Comparison of ENCODE assay signal across 8 mouse cellular contexts in the genomic region with DNA sequence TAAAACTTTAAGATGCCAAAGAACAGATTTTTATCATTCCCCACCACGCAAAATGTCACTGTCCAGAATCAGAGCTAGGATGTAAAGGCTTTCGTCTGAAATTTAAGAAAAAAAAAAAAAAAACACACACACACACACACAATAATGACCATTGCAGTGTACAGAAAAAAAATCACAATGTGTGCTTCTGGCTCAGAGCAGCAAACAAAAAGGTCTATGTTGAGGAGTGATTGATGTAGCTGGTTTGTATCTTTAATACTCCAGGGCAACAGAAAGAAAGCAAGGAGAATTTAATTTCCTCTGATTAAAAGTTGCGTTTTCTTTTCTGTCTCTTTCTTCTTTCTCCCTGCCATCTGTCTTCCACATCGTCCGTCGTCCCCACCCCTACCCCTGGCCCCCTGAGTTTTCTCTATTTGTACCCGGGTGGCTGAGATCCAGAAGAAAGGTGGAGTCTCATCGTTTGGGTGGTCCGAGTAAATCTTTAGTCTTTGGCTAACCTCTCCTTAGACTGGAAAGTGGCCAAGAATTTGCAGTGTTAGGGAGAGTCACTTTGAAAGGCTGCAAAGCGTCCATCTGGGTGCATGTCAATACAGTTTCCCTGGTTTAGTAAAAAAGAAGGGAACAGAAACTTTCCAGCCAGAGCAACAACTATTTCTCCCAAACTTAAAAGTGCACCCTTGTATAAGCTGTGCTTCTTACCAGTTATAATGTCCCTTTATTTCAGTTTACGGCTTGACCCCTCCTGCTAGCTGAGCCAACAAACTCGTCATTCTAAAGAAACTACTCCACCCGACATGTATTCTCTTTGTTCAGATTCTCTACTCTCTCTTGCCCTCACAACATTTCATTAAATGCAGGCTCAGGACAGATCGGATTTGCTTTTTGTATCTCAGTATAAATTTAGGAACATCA.
A peak's percentile ranks its signal among the peaks of the same experiment; 100 is the strongest.
DNase-seq lines count a peak whose midpoint lies in the region; ATAC-seq and TF ChIP-seq lines count a peak whose summit lies in the region.

No protein-coding gene starts in this region.

- H3K9me3 ChIP-seq in lung, postnatal 0 days (ENCODE audit: low read length), result no peaks in the 10 kb centered on the region
- H3K9me3 ChIP-seq in stomach, postnatal 0 days (ENCODE audit: control insufficient read depth, low read length), result no peaks in the 10 kb centered on the region

- no peak overlapping the region for H3K9ac ChIP-seq in lung, postnatal 0 days (replicated peaks; ENCODE audit: low read depth)
- no peak overlapping the region for H3K9ac ChIP-seq in stomach, postnatal 0 days (ENCODE audit: low read length)

- peak; percentile 58 for DNase-seq in ovary, postnatal 14 days (ENCODE audit: low spot score)
- no peak for DNase-seq in ovary, adult 18-20 months (ENCODE audit: low spot score)
- DNase-seq in heart, adult 9 months (ENCODE audit: low spot score in 2 of 2), result peak; percentile 31 to 49
- peak; percentile 46 for DNase-seq in lung, postnatal 0 days (ENCODE audit: low spot score)
- peak; percentile 14 for DNase-seq in stomach, postnatal 0 days (ENCODE audit: low spot score)
- DNase-seq in right cerebral cortex, adult 18-20 months, result no peak
- DNase-seq in thymus, postnatal 36 days, result no peak
- DNase-seq in layer of hippocampus, postnatal 25 days (ENCODE audit: extremely low spot score in 1 of 2, low spot score in 1 of 2), result no peak

- 24% methylated on average over 14 of the region's 14 CpGs for WGBS in lung, postnatal 0 days
- WGBS in stomach, postnatal 0 days, result 23% methylated on average over 14 of the region's 14 CpGs

- ATAC-seq in lung, postnatal 0 days, result no peak
- ATAC-seq in stomach, postnatal 0 days (ENCODE audit: low FRiP score, low TSS enrichment), result no peak; the same call in 1 of the 2 replicates

- H3K36me3 ChIP-seq in lung, postnatal 0 days (ENCODE audit: insufficient read depth, low read length), result no peaks in the 10 kb centered on the region
- no peaks in the 10 kb centered on the region for H3K36me3 ChIP-seq in stomach, postnatal 0 days (ENCODE audit: control insufficient read depth, insufficient read depth, low read length)

- H3K4me3 ChIP-seq in lung, postnatal 0 days (ENCODE audit: low read depth, low read length), result peak overlapping the region; percentile 8; the same call in 1 of the 2 replicates
- H3K4me3 ChIP-seq in stomach, postnatal 0 days (ENCODE audit: low read depth, low read length), result peak overlapping the region; percentile 23

- peak overlapping the region; percentile 39; the same call in 1 of the 2 replicates for H3K4me2 ChIP-seq in lung, postnatal 0 days (replicated peaks; ENCODE audit: low read depth, low read length)
- H3K4me2 ChIP-seq in stomach, postnatal 0 days (replicated peaks; ENCODE audit: low read depth), result peak overlapping the region; percentile 45

- no peak overlapping the region for H3K27ac ChIP-seq in lung, postnatal 0 days (ENCODE audit: low read length)
- H3K27ac ChIP-seq in stomach, postnatal 0 days (replicated peaks), result peak overlapping the region; percentile 26; the same call in 1 of the 2 replicates

- TF ChIP-seq CTCF in lung, postnatal 0 days (IDR thresholded peaks at IDR 0.05), result no peak
- no peak for TF ChIP-seq CTCF in stomach, postnatal 0 days (IDR thresholded peaks at IDR 0.05; ENCODE audit: low read depth)

- no peaks in the 10 kb centered on the region for H3K27me3 ChIP-seq in lung, postnatal 0 days (replicated peaks; ENCODE audit: insufficient read depth, low read length)
- no peaks in the 10 kb centered on the region for H3K27me3 ChIP-seq in stomach, postnatal 0 days (ENCODE audit: control insufficient read depth, insufficient read depth, low read length)

- TF ChIP-seq EP300 in lung, postnatal 0 days (IDR thresholded peaks at IDR 0.05), result no peak
- TF ChIP-seq EP300 in stomach, postnatal 0 days (optimal IDR thresholded peaks at IDR 0.05), result no peak

- no peaks in the 10 kb centered on the region for H3K4me1 ChIP-seq in lung, postnatal 0 days (ENCODE audit: insufficient read depth, low read depth, low read length)
- H3K4me1 ChIP-seq in stomach, postnatal 0 days (replicated peaks; ENCODE audit: control insufficient read depth, insufficient read depth), result no peaks in the 10 kb centered on the region

Comparison
In these comparisons a context has a peak if more than half of its experiments do, and no peak if none do; other contexts are left out.
1. DNase-seq: peak in ovary, postnatal 14 days (single experiment), heart, adult 9 months (2 of 2), lung, postnatal 0 days (single experiment) and stomach, postnatal 0 days (single experiment); none in ovary, adult 18-20 months (single experiment), right cerebral cortex, adult 18-20 months (single experiment), thymus, postnatal 36 days (0 of 2) and layer of hippocampus, postnatal 25 days (0 of 2).